Mouse (Mus musculus): ENCODE results near the gene Olfr1016.

Gene Olfr1016

GRCm38 (mm10) chr2:85802444-85802843 is at the start of gene Olfr1016:
Gene Olfr1016 (minus strand): TSS chr2:85802544.
- DNase-seq: no peak

- DNase-seq: no peak
Observed at GRCm38 (mm10) chr2:85846730-85847129, 44.4 kb upstream of the Olfr1016 start, which contains the start of gene Olfr1020. Gene Olfr1020 (plus strand): TSS chr2:85847030.

- DNase-seq: no peak
Observed at GRCm38 (mm10) chr2:85845383-85845782, 43.0 kb upstream of the Olfr1016 start, which contains the start of gene Olfr1019. Gene Olfr1019 (minus strand): TSS chr2:85845483.

- no peak for DNase-seq
Observed at GRCm38 (mm10) chr2:85818179-85818578, 15.8 kb upstream of the Olfr1016 start, which contains the start of gene Olfr1018. Gene Olfr1018 (plus strand): TSS chr2:85818479.

GRCm38 (mm10) chr2:85804501-85804900 is 2.2 kb upstream of the Olfr1016 start:
- no peak for DNase-seq

- no peak for DNase-seq
Observed at GRCm38 (mm10) chr2:85792331-85792730, 10.0 kb downstream of the Olfr1016 start.

- no peak for DNase-seq
Observed at GRCm38 (mm10) chr2:85781717-85782116, 20.6 kb downstream of the Olfr1016 start, which contains the start of gene Olfr1015. Gene Olfr1015 (plus strand): TSS chr2:85782017.

GRCm38 (mm10) chr2:85772413-85772812 is 29.9 kb downstream of the Olfr1016 start, which contains the start of gene Olfr1014:
Gene Olfr1014 (plus strand): TSS chr2:85772713.
- no peak for DNase-seq

GRCm38 (mm10) chr2:85766798-85767197 is 35.5 kb downstream of the Olfr1016 start, which contains the start of gene Olfr1013:
Gene Olfr1013 (plus strand): TSS chr2:85767098.
- DNase-seq: no peak

GRCm38 (mm10) chr2:85762666-85763065 is 39.7 kb downstream of the Olfr1016 start, which contains the start of gene Olfr1012:
Gene Olfr1012 (minus strand): TSS chr2:85762766.
- DNase-seq: no peak

GRCm38 (mm10) chr2:85753822-85754221 is 48.5 kb downstream of the Olfr1016 start:
- no peak for DNase-seq

All from kidney, adult 8-10 months (tissue).